Mouse (Mus musculus) spleen, adult 18-20 months (tissue): ENCODE data around the gene Vsig8.

Experiments
- DNase-seq, 2 experiments: peaks; one replicate each; pipeline ENCODE4 v3.0.0; 2022; ENCODE audit warnings: mixed read lengths in 2 of 2

Vsig8 gene

GRCm38 (mm10) chr1:172555638-172556037 lies at the start of gene Vsig8:
Gene Vsig8 (plus strand): TSS chr1:172555938.
- DNase-seq: no peak

- no peak for DNase-seq
These were observed 48.7 kb upstream of the Vsig8 start for GRCm38 (mm10) chr1:172507001-172507400.

DNA sequence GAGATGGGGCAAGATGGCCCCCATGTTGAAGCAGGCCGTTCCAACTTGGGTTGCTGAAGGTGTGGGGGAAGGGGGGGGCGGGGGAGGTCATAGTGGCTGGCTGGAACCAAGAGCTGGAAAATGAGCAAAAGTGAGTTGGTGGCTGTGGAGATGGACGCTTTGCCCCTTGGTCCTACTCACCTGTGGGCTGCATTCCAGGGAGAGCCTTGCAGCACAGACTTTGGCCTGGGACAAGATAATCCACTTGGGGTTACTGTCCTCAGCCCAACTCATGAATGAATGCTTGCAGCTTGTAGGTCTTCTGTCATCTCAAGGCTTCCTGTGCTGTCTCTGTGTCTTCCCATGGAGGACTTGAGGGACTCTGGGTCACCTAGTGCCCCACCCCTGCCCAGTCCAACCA lies 48.0 kb upstream of the Vsig8 start:
- DNase-seq: no peak

- no peak for DNase-seq
These were observed 47.6 kb upstream of the Vsig8 start for GRCm38 (mm10) chr1:172508172-172508571.

GRCm38 (mm10) chr1:172509235-172509634 lies 46.5 kb upstream of the Vsig8 start:
- no peak for DNase-seq

- no peak for DNase-seq
These were observed 45.8 kb upstream of the Vsig8 start for GRCm38 (mm10) chr1:172509983-172510382.

DNA sequence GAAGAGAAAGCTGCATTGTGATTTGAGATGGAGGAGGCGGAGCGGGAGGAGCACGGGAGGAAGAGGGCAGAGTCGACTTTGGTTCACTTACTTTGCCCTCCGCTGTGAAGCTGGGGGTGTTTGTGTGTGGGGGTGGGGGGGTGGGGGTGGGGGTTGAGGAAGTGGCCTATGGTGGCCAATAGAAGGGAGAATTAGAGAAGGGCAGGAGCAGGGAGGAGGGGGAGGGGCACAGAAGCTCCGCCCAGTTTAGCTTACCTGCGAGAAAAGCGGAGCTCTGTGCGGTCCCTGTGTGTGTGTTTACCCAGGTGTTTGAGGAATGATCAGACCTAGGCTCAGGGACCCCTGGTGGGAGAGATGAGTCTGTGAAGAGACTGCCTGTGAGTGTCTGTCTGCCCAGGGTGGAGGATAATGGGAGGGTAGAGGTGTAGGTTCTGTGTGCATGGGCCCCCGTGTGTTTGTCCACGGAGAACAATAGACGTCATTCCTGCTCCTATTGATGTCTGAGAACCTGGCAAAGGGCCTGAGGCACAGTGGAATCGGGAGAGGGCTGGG lies 45.2 kb upstream of the Vsig8 start:
- no peak for DNase-seq

GRCm38 (mm10) chr1:172512962-172513361 lies 42.8 kb upstream of the Vsig8 start:
- DNase-seq: peak; percentile 65 to 74

DNA sequence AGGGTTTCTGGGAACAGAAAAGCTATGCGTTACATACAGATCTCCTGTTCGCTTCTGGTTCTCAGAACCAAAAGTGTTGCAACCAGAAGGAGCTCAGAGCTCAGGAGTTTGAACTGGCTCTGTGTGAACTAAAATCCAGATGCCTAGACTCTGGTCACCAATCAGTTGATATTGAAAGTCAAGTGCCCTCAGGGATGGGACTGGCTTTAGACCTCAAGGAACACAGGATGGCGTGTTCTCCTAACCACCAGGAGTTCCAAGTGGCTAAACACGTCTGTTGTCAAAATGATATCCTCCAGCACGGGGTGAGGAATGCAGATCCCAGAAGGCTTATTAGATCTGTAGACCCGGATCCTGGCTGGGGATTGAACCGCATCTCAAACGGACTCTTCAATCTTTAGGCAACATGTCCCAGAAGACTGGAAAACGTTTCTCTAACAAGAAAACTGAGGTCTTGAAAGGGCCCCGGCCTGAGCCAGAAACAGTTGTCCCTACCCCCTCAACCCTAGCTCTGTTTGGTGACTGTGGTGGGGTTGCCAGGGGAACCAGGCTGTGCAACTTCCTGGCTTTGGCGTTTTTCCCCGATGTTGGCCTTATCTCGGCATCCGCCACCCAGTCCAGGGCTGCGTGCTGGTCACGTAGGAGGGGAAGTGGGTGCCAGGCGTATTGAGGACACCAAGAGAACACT lies 42.1 kb upstream of the Vsig8 start:
- DNase-seq: peak; percentile 66

DNA sequence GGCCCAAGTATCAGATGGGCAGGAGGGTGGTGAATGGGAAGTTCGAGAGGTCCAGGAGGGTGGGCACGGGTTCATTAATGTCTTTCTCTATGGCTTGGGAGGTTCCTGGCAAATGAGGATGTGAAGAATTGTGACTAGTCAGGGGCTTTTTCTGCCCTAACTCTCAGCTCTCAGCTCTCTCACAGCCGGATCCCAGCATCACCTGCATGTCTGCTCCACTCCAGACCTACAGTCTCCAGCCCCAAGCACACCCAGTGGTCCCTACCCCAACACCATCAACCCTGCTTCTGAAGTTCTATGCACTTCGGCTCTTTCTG lies 41.6 kb upstream of the Vsig8 start:
- DNase-seq: no peak

- no peak for DNase-seq
These were observed 41.0 kb upstream of the Vsig8 start for GRCm38 (mm10) chr1:172514551-172515268.

DNA sequence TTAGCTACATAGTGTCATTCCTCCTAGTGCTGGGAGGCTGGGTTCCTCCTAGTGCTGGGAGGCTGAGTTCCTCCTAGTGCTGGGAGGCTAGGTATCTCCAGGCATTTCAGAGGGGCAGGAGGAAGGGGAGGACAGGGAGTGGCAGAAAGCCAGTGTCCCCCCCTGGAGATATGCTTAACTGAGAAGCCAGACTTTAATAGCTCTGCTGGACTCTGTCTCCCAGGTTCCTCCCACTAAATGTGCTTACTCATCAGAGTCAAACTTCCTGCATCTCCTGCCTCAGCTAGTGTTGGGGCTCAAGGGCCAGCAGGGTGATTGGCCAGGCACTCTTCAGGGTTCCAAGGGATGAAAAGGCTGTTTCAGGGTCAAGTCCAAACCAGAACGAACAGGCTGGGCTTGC lies 40.3 kb upstream of the Vsig8 start:
- DNase-seq: no peak

- no peak for DNase-seq
These were observed 37.7 kb upstream of the Vsig8 start for GRCm38 (mm10) chr1:172518013-172518412.

- no peak for DNase-seq
These were observed 36.1 kb upstream of the Vsig8 start for GRCm38 (mm10) chr1:172519644-172520043.

DNA sequence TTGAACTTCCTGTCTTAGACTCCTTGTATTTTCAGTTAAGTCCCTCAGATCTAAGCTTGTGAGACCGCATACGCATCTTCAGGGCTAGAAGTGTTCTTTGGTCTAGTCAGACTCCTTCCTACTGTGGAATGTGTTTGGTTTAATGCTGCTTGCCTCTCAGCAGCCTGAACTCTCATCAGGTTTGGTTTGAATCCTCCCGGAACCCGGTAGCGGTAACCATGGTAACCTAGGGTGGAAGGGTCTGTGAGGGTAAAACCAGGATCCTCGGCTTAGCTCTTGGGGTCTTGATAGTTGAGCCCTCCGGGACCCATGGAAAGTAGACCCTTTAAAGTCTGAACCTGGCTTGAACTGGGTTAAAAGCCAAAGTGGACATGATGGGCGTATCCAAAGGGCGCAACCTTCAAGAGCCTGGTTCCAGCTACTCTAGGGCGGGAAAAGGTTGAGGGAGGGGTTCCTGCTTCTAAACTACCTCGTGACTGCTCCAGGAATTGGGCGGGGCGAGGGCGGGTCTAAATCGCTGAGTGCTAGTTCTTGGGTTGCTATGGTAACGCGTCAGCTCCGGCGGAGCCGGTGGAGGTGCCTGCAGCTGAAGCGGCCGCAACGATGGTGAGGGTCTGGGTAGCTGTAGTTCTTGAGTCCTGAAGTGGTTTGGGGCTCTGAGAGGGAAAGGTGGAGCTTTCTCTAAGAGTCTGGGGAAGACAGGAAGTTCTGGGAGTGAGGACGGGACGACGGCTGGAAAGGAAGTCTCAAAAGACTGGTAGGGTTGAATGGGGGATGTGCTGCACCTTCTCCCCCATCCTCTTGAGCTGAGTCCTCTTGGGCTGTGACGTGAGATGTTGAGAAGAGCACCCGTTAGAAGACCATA lies 34.9 kb upstream of the Vsig8 start, which contains the start of gene Cfap45:
Gene Cfap45 (plus strand): TSS at position 226 of the 865 bp plus-strand sequence.
- DNase-seq: peak; percentile 71 to 73

GRCm38 (mm10) chr1:172522524-172522923 lies 33.2 kb upstream of the Vsig8 start:
- DNase-seq: no peak

- DNase-seq: no peak
These were observed 32.0 kb upstream of the Vsig8 start for GRCm38 (mm10) chr1:172523699-172524101.

- DNase-seq: peak in 1 of 2 experiments; percentile 31
These were observed 30.5 kb upstream of the Vsig8 start for GRCm38 (mm10) chr1:172525027-172525764.

GRCm38 (mm10) chr1:172525971-172526370 lies 29.8 kb upstream of the Vsig8 start:
- no peak for DNase-seq

- DNase-seq: peak in 1 of 2 experiments; percentile 47
These were observed 29.2 kb upstream of the Vsig8 start for GRCm38 (mm10) chr1:172526380-172527081.

DNA sequence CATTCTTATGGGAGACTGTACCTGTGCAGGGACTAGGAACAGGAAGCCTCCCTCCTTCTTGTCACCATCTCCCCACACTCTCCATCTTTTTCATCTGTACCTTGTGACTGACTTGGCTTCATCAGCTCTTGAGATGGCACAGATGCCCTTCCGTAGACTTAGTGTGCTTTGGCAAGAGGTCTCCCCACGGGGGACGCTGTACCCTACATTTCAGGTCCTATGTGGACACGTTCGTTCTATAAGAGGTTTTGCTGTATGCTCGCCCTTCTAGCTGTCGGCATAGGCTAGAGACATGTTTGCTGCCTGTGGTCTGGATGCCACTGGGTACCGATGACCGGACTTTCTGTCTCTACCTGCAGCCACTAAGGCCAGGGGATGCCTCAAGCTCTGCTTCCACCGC lies 28.3 kb upstream of the Vsig8 start:
- no peak for DNase-seq

GRCm38 (mm10) chr1:172528701-172529100 lies 27.0 kb upstream of the Vsig8 start:
- DNase-seq: peak; percentile 78 to 95
